Mouse (Mus musculus): Measurements from ENCODE around the gene Sh3bp2. TPM values are rescaled to one million over a fixed set of nuclear protein-coding genes. Genes with fewer than 3 reads are reported as not detected.
A peak's percentile ranks its signal among the peaks of the same experiment; 100 is the strongest.
"Not testable (repeated sequence)": the region's sequence is repeated elsewhere in the genome, so short reads cannot be mapped to it uniquely, and the experiment has no call there.

Gene Sh3bp2
- total and polyA plus RNA-seq, 2 experiments from 2014 or later, result 17.6 to 44.1 TPM

DNA sequence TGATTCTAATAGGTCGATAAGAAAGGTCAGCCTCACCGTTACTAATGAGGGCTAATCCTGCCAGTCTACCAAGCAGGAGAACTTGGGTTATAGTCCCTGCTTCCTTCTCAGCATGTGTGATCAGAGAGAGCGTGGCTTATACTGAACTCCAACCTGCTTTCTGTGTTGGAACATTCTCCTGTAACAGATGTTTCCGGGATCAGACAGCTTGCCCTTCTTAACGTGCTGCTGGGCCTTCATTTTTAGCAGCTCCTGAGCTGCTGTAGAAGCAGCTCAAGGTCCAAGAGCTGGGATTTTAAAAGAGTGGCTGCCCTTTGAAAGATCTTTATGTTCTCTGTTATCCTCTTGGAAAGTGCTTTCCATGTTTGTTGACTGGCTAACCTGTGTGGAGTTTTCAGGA is 59.6 kb downstream of the Sh3bp2 start:
- TF ChIP-seq CTCF (IDR thresholded peaks at IDR 0.05), result no peak

DNA sequence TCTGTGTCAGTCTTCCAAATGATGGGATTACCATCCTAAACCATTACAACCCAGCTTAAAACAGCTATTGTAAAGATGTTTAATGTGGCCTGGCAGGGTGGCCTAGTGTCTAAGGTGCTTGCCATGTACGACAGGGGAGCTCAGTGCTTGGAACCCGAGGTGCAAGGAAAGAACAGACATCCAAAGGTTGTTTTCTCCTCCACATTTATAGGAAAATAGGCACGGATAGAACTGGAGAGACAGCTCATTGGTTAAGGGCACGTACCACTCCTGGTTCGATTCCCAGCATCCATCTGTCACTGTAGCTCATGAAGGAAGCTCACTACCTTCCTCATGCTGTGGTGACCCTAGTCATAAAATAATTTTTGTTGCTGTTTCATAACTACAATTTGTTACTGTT is 62.2 kb downstream of the Sh3bp2 start:
- DNase-seq (ENCODE audit: low spot score), result no peak
- Histone ChIP-seq H3K4me2 (ENCODE audit: low read depth, low read length, poor library complexity, severe bottlenecking) (no peak overlapping the region), H3K27me3 (ENCODE audit: insufficient read depth, low read length) (no peaks in the 10 kb centered on the region), H3K4me1 (ENCODE audit: insufficient read depth, low read length) (no peaks in the 10 kb centered on the region), H3K4me3 (ENCODE audit: low read depth, low read length) (no peak overlapping the region), H3K9ac (replicated peaks; ENCODE audit: low read length, poor library complexity, severe bottlenecking) (no peak overlapping the region), H3K9me3 (ENCODE audit: low read length) (no peaks in the 10 kb centered on the region), H3K36me3 (ENCODE audit: insufficient read depth, low read length) (no peaks in the 10 kb centered on the region), H3K27ac (ENCODE audit: low read depth, low read length) (no peak overlapping the region)
- TF ChIP-seq CTCF (IDR thresholded peaks at IDR 0.05), result no peak
- no peak for ATAC-seq (ENCODE audit: low FRiP score)
- WGBS, result 72% methylated on average over 5 of the region's 5 CpGs

More for the DNA sequence above, 59.6 kb downstream of the Sh3bp2 start:
- Histone ChIP-seq H3K4me3 (ENCODE audit: low read depth, low read length) (no peak overlapping the region), H3K9me3 (ENCODE audit: low read length) (no peaks in the 10 kb centered on the region), H3K4me2 (ENCODE audit: low read depth, low read length, poor library complexity, severe bottlenecking) (no peak overlapping the region), H3K36me3 (ENCODE audit: insufficient read depth, low read length) (no peaks in the 10 kb centered on the region), H3K9ac (replicated peaks; ENCODE audit: low read length, poor library complexity, severe bottlenecking) (no peak overlapping the region), H3K27ac (ENCODE audit: low read depth, low read length) (no peak overlapping the region), H3K27me3 (ENCODE audit: insufficient read depth, low read length) (no peaks in the 10 kb centered on the region), H3K4me1 (ENCODE audit: insufficient read depth, low read length) (no peaks in the 10 kb centered on the region)
- ATAC-seq (ENCODE audit: low FRiP score) (no peak), DNase-seq (ENCODE audit: low spot score) (no peak)
- WGBS, result 66% methylated on average over 5 of the region's 5 CpGs

DNA sequence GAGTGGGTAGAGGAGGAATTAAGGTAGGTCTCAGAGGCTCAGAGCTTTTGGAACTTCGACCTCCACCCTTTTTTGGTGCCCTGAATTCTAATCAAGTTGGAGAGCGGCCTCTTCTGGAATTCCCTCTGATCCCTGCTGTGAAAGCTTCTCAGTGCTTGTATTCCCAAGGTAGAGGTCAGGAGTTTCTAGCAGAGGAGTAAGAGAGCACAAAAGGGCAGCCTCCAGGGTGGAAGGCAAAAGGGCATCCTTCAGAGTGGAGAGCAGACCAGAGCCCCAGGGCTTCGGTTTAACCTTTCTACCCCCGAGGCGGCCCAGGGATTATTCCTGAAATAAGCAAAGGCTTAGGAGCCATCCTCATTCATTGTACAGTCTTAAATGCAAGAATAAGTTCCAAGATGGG is 64.4 kb downstream of the Sh3bp2 start:
- no peak overlapping the region for H3K4me2 ChIP-seq (ENCODE audit: low read depth, low read length, poor library complexity, severe bottlenecking)
- no peak for TF ChIP-seq CTCF (IDR thresholded peaks at IDR 0.05)
- H3K9me3 ChIP-seq (ENCODE audit: low read length), result no peaks in the 10 kb centered on the region
- H3K27ac ChIP-seq (ENCODE audit: low read depth, low read length), result no peak overlapping the region
- H3K27me3 ChIP-seq (ENCODE audit: insufficient read depth, low read length), result no peaks in the 10 kb centered on the region
- H3K36me3 ChIP-seq (ENCODE audit: insufficient read depth, low read length), result no peaks in the 10 kb centered on the region; the same call in 1 of the 2 replicates
- WGBS, result 15% methylated on average over 5 of the region's 5 CpGs
- H3K4me3 ChIP-seq (ENCODE audit: low read depth, low read length), result no peak overlapping the region
- ATAC-seq (ENCODE audit: low FRiP score) (no peak), DNase-seq (ENCODE audit: low spot score) (no peak)
- H3K4me1 ChIP-seq (ENCODE audit: insufficient read depth, low read length), result no peaks in the 10 kb centered on the region
- H3K9ac ChIP-seq (replicated peaks; ENCODE audit: low read length, poor library complexity, severe bottlenecking), result no peak overlapping the region

DNA sequence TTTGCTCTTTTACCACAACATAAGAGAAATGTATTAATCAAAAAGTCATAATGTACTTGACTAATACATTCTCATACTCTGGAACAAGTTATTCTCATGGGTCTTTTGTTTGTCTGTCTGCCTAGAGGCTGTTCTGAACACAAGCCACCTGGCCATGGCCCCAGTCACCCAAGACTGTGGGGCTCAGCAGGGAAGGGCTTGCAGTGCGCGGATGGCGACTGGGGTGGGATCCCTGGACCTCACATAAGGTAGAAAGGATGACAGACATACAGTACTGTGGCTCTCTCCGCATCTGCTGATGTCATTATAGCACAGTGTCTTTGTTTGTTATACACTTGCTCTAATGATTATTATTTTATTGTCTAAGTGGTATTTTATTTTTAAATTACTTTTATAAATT is 65.1 kb downstream of the Sh3bp2 start:
- TF ChIP-seq CTCF (IDR thresholded peaks at IDR 0.05), result no peak
- H3K9ac ChIP-seq (replicated peaks; ENCODE audit: low read length, poor library complexity, severe bottlenecking), result no peak overlapping the region
- H3K27ac ChIP-seq (ENCODE audit: low read depth, low read length), result no peak overlapping the region
- H3K4me3 ChIP-seq (ENCODE audit: low read depth, low read length), result no peak overlapping the region
- H3K36me3 ChIP-seq (ENCODE audit: insufficient read depth, low read length), result no peaks in the 10 kb centered on the region; the same call in 1 of the 2 replicates
- H3K4me2 ChIP-seq (ENCODE audit: low read depth, low read length, poor library complexity, severe bottlenecking), result no peak overlapping the region
- no peaks in the 10 kb centered on the region for H3K4me1 ChIP-seq (ENCODE audit: insufficient read depth, low read length)
- H3K9me3 ChIP-seq (ENCODE audit: low read length), result no peaks in the 10 kb centered on the region
- H3K27me3 ChIP-seq (ENCODE audit: insufficient read depth, low read length), result no peaks in the 10 kb centered on the region
- WGBS, result 41% methylated on average over 4 of the region's 4 CpGs
- ATAC-seq (ENCODE audit: low FRiP score), result no peak
- no peak for DNase-seq (ENCODE audit: low spot score)

DNA sequence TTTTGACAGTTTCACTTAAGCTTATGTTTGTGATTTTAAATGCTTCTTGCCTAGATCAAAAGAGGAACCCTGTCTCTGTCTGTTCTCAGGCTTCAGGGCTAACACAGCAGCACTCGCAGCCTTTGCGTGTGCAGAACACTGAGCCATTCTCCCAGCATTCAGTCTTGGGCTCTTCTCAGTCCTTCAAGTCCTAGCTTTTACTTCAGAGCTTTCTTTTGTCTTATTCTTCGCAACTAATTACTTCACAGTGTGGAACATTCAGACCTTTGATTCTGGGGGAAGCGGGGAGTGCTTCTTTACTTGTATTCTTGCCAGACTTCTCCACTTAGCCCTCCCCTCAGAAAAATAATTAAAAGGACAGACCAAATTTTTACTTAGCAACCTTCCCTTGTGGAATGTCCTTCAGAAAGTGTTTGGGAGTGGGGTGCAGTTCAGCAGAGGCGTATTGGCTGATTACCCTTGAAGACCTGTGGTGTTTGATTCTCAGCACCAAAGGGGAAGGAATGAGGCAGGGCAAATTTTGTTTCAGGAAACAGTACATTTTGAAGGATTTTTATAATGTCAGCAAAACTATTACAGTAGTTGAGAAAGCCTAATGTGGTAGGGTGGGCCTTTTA is 65.9 kb downstream of the Sh3bp2 start:
- H3K4me3 ChIP-seq (ENCODE audit: low read depth, low read length), result no peak overlapping the region
- WGBS, result 28% methylated on average over 5 of the region's 5 CpGs
- no peaks in the 10 kb centered on the region for H3K9me3 ChIP-seq (ENCODE audit: low read length)
- ATAC-seq (ENCODE audit: low FRiP score) (no peak), DNase-seq (ENCODE audit: low spot score) (peak; percentile 46)
- no peaks in the 10 kb centered on the region; the same call in 1 of the 2 replicates for H3K36me3 ChIP-seq (ENCODE audit: insufficient read depth, low read length)
- H3K4me1 ChIP-seq (ENCODE audit: insufficient read depth, low read length), result no peaks in the 10 kb centered on the region
- no peak overlapping the region for H3K4me2 ChIP-seq (ENCODE audit: low read depth, low read length, poor library complexity, severe bottlenecking)
- no peak overlapping the region for H3K9ac ChIP-seq (replicated peaks; ENCODE audit: low read length, poor library complexity, severe bottlenecking)
- H3K27me3 ChIP-seq (ENCODE audit: insufficient read depth, low read length), result no peaks in the 10 kb centered on the region
- TF ChIP-seq CTCF (IDR thresholded peaks at IDR 0.05), result no peak
- no peak overlapping the region for H3K27ac ChIP-seq (ENCODE audit: low read depth, low read length)

DNA sequence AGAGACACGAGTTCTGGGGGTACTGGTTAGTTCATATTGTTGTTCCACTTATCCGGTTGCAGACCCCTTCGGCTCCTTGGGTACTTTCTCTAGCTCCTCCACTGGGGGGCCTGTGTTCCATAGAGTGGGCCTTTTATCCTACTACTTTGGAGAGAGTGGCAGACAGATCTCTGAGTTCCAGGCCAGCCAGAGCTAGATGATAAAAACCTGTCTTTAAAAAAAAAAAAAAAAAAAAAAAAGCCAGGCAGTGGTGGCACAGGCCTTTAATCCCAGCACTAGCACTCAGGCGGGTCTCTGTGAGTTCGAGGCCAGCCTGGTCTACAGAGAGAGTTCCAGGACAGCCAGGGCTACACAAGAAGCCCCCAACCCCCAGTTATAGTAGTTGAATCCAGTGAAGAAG is 66.6 kb downstream of the Sh3bp2 start:
- not testable (repeated sequence) for H3K4me3 ChIP-seq (ENCODE audit: low read depth, low read length); ATAC-seq (ENCODE audit: low FRiP score); H3K4me2 ChIP-seq (ENCODE audit: low read depth, low read length, poor library complexity, severe bottlenecking); H3K9me3 ChIP-seq (ENCODE audit: low read length); H3K36me3 ChIP-seq (ENCODE audit: insufficient read depth, low read length); H3K9ac ChIP-seq (replicated peaks; ENCODE audit: low read length, poor library complexity, severe bottlenecking); H3K27me3 ChIP-seq (ENCODE audit: insufficient read depth, low read length); H3K4me1 ChIP-seq (ENCODE audit: insufficient read depth, low read length); DNase-seq (ENCODE audit: low spot score); H3K27ac ChIP-seq (ENCODE audit: low read depth, low read length)
- 81% methylated on average over 5 of the region's 5 CpGs for WGBS

All from midbrain, postnatal 0 days (tissue).